Mouse (Mus musculus) gastrocnemius, adult 18-20 months (tissue): ENCODE results near the gene 9530053A07Rik. TPM values are rescaled to one million over a fixed set of nuclear protein-coding genes. Genes with fewer than 3 reads are reported as not detected.

ENCODE experiments used
- DNase-seq: peaks from one replicate; pipeline ENCODE4 v3.0.0; 2021; ENCODE audit warnings: low spot score
- total RNA-seq, 2 experiments: library from RNA; stranded (reverse); gene quantifications; 2 replicates each; pipeline ENCODE4 v1.2.3; 2021

The 9530053A07Rik gene
- total RNA-seq, 2 experiments from 2014 or later, result not detected

DNA sequence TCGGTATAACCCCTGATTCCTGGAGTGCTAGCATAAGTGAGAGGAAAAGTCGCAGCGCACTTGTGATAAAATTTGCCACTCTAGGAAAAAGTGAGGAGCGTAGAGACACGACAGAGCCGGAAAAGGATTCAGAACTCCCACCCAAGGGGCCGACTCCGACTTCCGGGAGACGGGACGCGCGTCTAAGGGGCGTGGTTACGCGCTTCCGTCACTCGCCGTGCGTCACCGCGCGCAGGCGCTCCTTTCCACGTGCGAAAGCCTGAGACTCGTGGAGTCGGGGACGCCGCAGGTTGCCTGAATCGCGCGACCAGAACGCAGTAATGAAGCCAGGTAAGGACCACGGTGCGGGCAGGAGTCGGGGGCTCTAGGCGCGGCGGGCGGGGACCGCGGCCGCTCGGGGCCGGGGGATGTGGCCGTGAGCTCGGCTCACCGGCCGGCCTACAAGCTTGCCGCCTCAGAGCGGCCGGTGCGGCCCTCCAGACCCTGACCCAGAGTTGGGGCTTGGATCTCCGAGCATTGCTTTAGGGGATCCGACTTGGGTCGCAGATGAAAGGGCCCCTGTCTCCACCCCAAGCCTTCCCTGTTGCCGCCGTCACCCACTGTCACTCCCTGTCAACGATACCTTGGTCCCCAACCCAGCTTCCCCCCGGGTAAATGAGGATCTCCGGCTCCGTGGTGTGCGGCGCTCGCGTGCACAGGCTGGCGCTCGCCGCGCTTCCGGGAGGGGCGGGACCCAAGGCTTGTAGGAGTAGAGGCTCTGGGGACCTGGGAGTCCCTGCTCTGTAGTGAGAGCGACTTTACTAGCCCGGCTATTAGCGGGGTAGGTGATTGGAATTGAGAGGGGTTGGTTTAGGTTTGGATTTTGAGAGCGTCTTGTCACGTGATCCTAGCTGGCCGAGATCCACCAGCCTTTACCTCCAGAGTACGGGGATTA is 40.5 kb downstream of the 9530053A07Rik start, which contains the start of gene Fbl:
Gene Fbl, plus strand, starts transcription at position 222 of the 934 bp plus-strand sequence.
- DNase-seq, result peak; percentile 92

DNA sequence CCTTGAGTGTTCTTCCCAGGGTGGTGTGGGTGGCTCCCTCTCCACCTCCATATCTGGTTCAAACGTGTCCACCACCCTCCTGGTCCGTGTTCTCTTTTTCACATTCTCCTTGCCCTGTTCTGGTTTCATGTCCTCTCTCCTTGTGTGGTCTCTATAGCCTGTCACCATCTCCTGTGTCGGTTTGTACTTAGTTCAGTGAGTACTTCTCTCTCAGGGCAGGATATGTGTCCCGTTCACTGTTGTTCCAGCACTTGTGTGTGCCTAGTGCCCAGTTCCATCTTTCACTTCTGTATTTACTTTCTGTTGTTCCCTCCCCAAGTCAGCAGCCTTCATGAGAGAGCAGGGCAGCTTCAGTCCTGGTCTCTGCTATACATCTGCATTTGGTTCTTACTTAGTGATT is 46.1 kb downstream of the 9530053A07Rik start:
- DNase-seq, result no peak

DNA sequence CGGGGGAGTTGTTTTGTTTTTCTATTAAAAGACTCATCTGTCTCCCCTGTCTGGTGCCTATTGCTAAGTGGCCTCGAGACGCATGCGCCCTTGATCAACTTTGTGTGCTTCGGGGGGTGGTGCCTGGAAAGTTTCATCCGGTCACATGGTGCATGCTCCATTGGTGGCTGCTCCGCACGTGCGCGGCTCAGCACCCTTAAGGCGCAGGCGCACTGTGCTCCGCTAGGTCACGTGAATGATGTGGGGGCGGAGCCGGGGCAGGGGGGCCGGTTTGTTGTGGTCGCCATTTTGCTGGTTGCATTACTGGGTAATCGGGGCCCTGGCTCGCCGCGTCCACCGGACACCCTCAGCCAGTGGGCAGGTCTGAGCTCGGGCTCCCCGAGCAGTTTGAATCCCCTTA is 50.0 kb downstream of the 9530053A07Rik start, which contains the start of gene Dyrk1b:
Gene Dyrk1b, plus strand, starts transcription at position 242 of the 400 bp plus-strand sequence.
- peak; percentile 99 for DNase-seq

DNA sequence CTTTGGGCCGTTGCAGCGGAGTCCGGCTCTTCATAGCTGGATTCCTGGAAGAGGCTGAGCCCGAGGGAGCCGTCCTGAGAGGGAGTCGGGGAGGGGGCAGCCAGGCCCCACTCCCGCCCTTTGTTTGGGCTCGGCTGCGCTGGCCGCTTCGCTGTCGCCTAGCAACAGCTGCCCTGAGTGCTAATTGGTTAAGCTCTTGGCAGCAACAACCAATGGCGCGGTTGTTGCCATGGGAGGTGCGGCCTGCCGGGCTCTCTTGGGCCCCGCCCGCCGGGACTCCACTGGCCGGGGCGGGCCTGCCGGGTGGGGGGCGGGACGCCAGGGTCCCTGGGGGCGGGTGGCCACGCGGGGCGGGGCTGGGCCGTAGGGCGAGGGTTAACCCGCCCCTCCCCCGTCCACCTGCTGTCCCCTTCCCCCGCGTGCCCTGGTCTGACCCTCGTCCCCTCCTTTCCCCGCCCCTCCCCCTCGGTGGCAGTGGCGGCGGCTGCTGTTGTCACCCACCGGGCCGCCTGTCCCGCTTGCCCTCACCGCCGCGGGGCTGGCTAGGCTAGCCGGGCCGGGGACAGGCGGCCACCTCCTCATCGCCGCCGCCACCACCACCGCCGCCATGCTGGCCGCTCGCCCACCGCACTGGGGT is 50.6 kb downstream of the 9530053A07Rik start:
- DNase-seq, result peak; percentile 95

DNA sequence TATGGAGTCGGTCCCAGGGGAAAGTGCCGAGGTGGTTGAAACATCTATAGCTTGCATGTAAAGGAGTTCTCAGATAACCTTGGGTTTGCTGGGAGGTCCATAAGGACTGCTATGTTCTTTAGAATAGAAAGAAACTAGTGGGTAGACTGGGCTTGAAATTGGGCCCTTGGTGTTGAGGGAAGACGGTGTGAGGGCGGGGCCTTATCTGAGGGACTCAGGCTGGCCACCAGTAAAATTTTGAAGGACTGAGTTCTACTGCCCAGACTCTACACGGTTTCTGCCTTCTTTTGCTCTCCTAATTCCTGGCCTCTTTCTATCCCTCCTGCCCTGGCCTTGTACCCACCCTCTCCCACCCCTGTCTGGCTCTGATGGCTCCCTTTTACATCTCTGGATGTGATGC is 51.6 kb downstream of the 9530053A07Rik start:
- no peak for DNase-seq

DNA sequence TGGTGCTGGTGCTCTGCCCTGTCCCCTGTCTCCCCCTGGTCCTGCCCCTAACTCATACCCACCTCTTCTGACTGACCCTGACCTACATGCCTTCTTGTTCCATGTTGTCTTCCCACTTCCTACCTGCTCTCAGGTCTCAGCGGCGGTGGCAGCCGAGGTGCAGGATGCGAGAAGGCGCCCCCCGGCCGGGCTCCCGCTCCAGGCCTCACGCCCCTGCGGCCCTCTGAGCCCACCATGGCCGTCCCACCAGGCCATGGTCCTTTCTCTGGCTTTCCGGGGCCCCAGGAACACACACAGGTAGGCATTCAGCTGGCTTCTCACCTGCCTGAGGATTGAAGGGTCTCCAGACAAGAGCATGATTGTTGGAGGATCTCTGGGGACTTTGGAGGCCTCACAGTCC is 52.1 kb downstream of the 9530053A07Rik start:
- no peak for DNase-seq

DNA sequence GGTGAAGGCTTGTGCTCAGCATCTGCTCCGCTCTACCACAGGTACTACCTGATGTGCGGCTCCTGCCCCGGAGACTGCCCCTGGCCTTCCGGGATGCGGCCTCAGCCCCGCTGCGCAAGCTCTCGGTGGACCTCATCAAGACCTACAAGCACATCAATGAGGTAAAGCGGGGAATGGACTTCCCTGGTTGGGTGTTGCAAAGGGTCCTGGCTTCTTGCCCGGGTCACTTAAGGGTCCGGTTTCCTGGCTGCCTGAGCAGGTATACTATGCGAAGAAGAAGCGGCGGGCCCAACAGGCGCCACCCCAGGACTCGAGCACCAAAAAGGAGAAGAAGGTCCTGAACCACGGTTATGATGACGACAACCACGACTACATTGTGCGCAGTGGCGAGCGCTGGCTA is 53.1 kb downstream of the 9530053A07Rik start:
- DNase-seq, result peak; percentile 34

DNA sequence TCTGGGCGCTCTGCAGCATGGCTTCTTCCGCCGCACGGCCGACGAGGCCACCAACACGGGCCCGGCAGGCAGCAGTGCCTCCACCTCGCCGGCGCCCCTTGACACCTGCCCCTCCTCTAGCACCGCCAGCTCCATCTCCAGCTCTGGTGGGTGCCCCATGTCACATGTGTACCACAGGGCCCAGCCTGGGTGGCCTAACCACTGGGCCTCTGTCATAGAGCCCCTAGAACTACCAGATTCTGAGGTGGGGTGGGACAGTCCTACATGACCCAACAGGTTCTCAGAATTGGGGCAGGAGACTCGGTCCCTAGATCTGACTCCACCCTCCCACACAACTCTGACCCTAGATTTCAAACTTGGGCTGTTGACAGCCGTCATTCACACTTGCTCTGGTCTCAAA is 56.6 kb downstream of the 9530053A07Rik start:
- DNase-seq, result no peak

DNA sequence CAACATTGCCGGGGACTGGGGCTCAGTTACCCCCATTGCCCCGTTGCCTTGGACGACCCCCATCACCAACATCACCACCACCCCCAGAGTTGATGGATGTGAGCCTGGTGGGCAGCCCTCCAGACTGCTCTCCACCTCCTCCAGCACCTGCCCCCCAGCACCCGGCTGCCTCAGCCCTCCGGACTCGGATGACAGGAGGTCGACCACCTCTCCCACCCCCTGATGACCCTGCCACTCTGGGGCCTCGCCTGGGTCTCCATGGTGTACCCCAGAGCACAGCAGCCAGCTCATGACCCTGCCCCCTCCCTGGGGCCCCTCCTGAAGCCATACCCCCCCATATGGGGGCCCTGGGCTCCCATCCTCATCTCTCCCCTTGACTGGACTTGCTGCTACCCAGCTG is 57.4 kb downstream of the 9530053A07Rik start:
- no peak for DNase-seq

DNA sequence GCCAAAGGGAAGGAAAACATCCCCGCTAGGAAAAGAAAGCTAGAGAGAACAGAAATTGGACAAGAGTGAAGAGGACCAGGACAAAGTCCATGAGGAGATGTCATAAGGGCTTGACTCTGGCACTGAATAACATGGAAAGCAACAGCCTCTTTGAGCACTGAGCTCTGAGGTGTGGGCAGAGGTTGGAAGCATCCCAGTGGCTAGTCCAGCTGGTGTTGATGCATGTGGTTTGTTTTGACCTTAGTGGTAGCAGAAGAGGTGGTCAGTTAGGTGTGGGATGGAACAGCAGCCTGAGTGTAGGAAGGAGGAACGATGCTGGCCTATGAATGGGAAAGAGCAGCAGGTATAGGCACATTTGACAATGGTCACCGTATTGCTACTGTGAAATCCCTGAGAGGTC is 62.2 kb downstream of the 9530053A07Rik start:
- no peak for DNase-seq

DNA sequence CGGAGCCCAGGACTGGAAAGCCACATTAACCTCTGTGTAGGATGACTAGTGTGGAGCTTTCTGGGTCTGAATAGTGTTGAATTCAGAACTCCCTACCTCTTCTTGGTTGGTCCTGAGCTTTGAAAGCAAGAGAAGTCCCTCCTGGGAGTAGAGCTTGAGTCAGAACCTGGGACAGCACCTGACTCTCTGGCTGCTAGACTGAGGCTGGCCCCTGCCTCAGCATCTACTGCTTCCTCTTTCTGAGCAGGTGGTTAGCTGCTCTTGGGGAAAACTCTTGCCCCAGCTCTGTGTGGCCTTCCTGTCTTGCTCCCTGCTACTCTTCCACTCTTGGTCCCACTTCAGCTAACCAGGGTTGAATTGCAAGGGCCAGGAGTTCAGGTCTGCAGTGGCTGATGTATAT is 62.6 kb downstream of the 9530053A07Rik start:
- DNase-seq, result no peak

DNA sequence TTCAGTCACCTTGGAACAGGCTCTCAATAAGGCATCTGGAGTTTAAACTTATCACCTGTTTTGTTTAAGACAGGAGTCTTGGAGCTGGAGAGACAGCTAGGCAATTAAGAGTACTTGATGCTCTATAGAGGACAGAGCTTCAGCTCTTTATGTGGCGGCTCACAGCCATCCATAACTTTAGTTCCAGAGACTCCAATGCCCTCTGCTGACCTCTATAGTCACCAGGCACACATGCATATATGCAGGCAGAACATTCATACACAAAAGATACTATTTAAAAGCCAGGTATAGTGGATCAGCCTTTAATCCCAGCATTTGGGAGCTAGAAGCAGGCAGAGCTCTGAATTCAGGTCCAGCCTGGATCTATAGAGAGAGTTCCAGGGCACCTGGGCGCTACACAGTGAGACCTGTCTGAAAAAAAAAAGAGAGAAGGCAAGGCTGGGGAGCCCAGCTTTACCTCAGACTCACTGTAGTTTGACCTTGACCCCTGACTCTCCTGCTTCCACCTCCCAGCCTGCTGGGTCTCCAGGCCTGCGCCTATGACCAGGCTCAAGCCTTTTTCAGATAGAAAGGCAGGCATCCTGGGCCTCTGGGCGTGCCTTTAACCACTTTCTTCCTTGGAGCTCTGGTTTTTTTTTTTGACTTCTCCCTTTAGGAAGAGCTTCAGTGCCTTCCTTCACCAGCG is 66.3 kb downstream of the 9530053A07Rik start:
- DNase-seq, result no peak

DNA sequence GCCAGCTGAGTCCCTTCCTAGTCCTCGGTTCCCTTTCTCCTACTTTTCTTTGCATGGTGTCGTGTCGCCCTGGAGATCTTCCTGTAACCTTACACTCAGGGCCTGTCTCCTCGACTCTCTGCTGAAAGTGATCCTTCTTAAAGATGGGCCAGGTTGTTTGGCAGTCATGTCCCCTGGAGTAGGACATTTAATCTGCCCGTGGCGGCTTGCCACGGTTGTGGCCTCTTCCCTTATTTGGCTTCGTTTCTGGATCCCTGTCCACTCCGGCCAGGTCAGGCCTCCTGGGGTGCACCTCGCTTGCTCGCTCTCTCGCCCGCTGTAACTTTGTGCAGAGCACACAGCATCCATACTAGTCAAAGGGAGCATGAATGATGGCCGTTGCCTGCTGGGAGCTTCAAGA is 67.3 kb downstream of the 9530053A07Rik start:
- peak; percentile 90 for DNase-seq

DNA sequence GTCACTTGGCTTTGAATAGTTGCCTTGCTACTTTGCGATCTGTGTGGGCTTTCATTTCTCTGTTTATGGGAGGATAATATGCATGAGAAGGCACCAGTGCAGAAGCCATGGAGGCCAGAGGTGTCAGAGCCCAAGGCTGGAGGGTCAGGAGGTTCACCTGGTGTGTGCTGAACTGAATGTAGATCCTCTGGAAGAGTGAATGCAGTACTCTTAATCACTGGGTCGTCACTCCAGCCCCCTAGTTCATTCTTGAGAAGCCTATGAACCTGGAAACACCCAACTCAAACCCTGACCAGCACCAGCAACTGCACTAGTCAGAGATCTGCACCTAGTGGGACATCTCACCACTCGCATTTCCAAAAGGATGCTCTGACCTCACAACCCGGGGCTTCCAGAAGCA is 69.8 kb downstream of the 9530053A07Rik start:
- no peak for DNase-seq

DNA sequence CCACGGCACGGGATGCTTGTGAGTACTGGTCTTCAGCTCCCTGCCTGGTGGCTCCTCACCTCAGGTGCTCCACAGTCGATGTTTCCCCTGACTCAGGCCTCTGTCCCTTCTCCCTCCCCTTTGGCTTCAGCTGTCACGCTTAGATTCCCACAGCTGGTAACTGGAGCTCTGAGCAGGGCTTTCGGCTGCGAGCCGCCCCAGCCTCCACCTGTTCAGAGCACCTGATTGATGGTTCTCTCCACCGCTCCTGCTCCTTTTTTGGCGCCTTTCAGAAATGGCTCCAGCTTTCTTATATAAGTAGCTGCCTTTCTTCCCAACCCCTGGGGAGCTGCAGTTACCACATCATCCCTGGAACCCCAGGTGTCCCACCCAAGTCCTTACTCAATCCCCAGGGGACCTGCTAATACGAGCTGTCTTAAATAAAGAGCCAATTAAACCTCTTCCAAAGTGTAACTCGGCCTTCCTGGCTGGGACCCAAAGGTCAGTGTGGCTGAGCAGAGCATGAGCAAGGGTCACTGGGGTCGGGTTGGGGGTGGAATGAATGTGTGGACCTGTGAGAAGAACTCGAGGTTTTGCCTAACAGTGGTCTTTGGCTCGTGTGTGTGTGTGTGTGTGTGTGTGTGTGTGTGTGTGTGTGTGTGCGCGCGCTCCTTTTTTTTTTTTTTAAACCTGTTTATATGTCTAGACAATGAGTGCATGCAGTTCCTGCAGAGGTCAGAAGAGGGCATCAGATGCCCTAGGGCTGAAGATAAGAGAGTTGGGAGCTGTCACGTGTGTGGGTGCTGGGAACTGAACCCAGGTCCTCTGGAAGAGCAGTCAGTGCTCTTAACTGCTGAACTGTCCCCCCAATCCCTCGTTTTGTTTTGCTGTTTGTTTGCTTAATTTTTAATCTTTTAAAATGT is 74.2 kb downstream of the 9530053A07Rik start:
- peak; percentile 86 for DNase-seq

DNA sequence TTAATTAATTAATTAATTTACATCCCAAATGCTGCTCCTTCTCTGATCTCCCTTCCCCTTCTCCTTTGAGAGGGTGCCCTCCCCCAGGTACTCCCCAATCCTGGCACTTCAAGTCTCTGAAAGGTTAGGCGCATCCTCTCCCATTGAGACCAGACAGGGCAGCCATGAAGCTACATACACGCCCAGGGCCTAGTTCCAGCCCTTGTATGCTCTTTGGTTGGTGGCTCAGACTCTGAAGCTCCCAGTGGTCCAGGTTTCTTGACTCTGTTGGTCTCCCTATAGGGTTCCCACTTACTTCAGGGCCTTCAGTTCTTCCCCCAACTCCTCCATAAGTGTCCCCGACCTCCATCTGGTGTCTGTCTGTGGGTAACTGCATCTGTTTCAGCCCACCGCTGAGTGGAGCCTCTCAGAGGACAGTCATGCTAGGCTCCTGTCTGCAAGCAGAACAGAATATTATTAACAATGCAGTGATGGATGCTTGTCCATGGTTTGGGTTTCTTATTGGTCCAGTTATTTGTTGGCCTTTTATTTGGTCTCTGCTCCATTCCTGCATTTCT is 76.9 kb downstream of the 9530053A07Rik start:
- peak; percentile 49 for DNase-seq

DNA sequence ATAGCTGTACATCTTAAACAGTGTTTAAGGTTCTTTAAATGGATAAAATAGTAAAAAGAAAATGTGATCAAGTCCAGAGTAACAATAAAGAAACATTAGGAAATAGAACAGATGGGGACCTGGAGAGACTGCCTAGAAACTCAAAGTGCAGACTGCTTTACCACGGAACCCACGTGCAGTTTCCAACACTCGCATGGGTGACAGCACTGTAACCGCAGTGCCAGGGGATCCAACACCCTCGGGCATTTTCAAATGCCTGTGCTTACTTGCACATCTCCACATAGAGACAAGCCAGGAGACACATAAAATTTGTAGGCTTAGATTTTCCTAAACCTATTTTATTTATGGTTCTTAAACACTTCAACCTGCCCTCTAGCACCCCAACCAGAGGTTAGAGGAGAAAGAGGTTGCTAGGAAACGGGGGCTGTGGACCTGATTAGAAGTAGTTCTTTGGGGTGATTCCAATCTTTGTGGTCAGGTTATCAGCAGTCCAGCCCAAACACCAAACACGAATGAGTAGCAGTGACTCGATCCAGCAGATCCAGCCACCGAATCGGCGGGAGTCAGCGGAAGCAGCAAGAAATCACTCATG is 79.2 kb downstream of the 9530053A07Rik start:
- DNase-seq, result no peak

DNA sequence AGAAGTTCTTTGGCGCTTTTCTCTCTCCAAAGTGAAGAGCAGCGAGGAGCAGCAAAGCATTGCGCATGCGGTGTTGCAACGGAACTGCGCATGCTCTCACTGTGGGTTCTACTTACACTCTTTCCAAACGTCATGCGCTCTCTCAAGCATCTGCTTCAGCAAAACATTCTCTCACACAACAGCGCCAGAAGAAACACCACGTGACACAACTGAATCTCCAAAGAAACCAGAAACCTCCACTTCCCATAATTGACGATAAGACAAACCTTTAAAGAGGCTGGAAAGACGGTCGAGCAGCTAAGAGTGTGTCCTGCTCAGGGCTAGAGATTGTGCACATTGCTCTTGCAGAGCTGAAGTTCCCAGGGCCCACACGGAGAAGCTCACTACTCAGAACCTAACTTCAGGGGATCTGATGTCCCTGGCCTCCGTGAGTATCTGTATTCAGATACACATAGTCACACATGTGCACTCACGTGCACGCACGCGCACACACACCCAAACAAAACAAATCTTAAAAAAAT is 79.8 kb downstream of the 9530053A07Rik start:
- peak; percentile 67 for DNase-seq

DNA sequence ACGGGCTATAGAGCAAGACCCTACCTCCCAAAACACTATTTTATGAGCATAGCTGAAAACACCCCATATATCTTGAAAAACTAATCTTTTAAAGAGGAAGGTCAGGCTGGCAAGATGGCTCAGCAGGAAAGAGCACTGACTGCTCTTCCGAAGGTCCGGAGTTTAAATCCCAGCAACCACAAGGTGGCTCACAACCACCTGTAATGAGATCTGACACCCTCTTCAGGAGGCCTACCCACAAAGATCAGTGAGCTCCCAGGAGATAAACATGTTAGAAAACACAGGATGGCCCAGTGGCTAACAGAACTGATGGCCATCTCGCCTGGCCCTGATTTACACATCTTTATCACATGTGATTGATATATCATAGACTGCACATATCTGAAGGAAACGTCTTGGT is 81.5 kb downstream of the 9530053A07Rik start:
- no peak for DNase-seq

DNA sequence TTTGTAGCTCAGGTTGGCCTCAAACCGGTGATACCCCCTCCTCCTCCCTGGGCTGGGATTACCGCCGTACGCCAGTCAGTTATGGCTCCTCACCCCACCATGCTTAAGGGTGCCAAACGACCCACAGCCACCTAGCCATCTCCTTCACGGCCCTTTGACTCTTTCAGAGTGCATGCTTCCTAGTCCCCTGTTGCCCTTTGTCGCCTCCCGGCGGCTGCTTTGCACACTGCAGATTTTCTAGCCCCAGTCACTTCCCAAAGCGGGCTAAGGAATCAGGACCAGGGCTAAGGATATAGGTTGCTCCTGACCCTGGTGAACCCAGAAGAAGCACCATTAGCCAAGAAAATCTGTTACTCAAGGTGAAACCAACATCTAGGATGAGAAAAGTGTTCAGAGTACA is 84.9 kb downstream of the 9530053A07Rik start:
- peak; percentile 72 for DNase-seq
